Mouse (Mus musculus): Measurements from ENCODE around the gene Il11. TPM values are rescaled to one million over a fixed set of nuclear protein-coding genes. Genes with fewer than 3 reads are reported as not detected.

The Il11 gene
- polyA plus RNA-seq, 1 experiment from 2014 or later = 0.56 TPM

DNA sequence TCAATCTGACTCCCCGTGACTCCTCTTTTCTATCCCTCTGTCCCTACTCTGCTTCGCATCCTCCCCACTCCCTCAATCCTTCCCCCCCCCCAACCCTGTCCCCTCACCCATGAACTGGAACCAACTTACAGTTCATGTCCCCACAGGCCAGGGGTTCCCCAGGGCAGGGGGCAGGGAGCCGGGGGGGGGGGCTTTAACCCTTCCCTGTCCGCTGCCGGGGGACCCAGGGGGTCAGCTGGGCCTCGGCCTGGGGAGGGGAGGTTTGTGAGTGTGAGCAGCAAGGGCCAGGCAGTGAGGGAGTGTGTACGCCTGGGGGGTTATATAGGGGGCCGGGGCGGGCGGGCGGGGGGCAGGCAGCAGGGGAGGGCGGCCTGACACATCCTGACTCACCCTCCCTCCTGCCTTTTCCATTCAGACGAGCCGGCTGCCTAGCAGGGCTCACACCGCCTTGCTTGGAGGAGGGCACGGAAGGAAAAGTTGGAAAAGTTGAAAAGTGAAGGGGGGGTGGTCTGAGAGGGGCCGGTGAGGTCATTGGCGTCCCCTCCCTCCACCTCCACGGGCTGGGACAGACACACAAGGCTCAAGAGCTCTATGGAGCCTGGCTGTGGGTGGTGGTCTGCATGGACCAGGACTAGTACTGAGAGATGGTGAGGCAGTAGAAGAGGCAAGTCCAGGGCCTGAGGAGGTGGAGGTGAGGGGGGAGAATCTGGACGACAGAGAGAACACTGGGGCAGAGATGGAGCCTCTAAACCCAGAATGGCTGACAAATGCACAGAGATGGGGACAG lies 4.6 kb downstream of the Il11 start:
- Histone ChIP-seq H3K4me2 (peak overlapping the region; percentile 52; the same call in 1 of the 2 replicates), H3K9me3 (no peaks in the 10 kb centered on the region), H3K27me3 (peaks cover 91% of the 10 kb centered on the region), H3K4me1 (replicated peaks) (peaks cover 12% of the 10 kb centered on the region), H3K9ac (peak overlapping the region; percentile 65; the same call in 1 of the 2 replicates), H3K27ac (no peak overlapping the region), H3K4me3 (no peak overlapping the region), H3K36me3 (no peaks in the 10 kb centered on the region)
- no peak for ATAC-seq (ENCODE audit: low FRiP score)
- WGBS = 4% methylated on average over 11 of the region's 20 CpGs

- Histone ChIP-seq H3K4me3 (peak overlapping the region; percentile 37), H3K4me1 (replicated peaks) (peaks cover 12% of the 10 kb centered on the region), H3K9me3 (no peaks in the 10 kb centered on the region), H3K36me3 (no peaks in the 10 kb centered on the region), H3K27me3 (peaks cover 85% of the 10 kb centered on the region), H3K4me2 (peak overlapping the region; percentile 52), H3K9ac (peak overlapping the region; percentile 65), H3K27ac (no peak overlapping the region)
- peak; percentile 75 for ATAC-seq (ENCODE audit: low FRiP score)
- under 1% methylated on average over 31 of the region's 56 CpGs for WGBS
Measured at GRCm38 (mm10) chr7:4776861-4777830, 5.5 kb downstream of the Il11 start.

DNA sequence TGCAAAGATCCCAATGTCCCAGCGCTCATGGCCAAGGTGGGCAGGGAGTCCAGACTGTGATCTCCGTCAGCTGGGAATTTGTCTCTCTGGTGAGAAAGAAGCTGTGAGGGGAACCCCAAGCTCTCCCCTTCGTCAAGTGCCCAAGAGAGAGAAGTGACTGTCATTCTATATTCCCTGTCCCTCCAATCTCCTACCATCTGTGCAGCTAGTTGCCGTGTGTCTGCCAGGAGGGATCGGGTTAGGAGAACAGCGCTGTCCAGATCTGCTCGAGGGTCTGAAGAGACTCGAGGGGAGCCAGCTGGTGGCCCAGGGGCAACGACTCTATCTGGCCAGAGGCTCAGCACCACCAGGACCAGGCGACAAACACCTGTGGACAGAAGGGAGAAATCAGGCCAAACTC lies 6.5 kb downstream of the Il11 start:
- Histone ChIP-seq H3K4me2 (no peak overlapping the region), H3K36me3 (no peaks in the 10 kb centered on the region), H3K9ac (no peak overlapping the region), H3K27me3 (peaks cover 75% of the 10 kb centered on the region), H3K9me3 (no peaks in the 10 kb centered on the region), H3K27ac (no peak overlapping the region), H3K4me1 (replicated peaks) (peaks cover 12% of the 10 kb centered on the region), H3K4me3 (no peak overlapping the region)
- no peak for ATAC-seq (ENCODE audit: low FRiP score)
- 55% methylated on average over 10 of the region's 10 CpGs for WGBS

DNA sequence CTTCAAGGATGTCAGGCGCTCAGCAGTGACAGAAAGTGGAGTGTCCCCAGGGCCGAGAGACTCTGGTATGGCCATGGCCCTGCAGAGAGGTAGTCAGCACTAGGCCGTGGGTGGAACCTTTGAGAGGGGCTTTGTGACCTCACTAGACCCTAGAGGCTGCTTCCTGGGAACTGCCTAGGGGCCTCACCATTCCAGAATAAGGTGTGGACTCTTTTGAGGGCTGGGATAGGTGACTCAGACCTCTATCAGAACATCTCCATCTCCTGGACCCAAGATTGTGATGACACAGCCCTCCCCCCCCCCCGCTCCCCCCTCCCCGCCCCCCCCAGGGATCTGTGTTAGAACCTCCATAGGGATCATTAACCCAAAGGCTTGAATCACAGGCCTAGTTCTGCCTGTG lies 11.5 kb downstream of the Il11 start, which contains the start of gene Fam71e2:
Gene Fam71e2 (minus strand): TSS at position 101 of the 400 bp plus-strand sequence.
- no peak within 1 kb of the TSS for H3K4me3 ChIP-seq
- H3K4me2 ChIP-seq = no peak within 1 kb of the TSS
- no peak for ATAC-seq (ENCODE audit: low FRiP score)
- H3K36me3 ChIP-seq = no peaks in the 10 kb centered on the region
- no peaks in the 10 kb centered on the region for H3K4me1 ChIP-seq (replicated peaks)
- H3K27ac ChIP-seq = no peak within 1 kb of the TSS
- H3K9ac ChIP-seq = no peak within 1 kb of the TSS
- no peaks in the 10 kb centered on the region for H3K9me3 ChIP-seq
- peaks cover 26% of the 10 kb centered on the region for H3K27me3 ChIP-seq
- WGBS = 88% methylated on average over 3 of the region's 5 CpGs

GRCm38 (mm10) chr7:4764946-4765710 lies 17.5 kb downstream of the Il11 start:
- H3K4me1 ChIP-seq (replicated peaks) = peaks cover 5% of the 10 kb centered on the region
- no peak overlapping the region for H3K9ac ChIP-seq
- no peak overlapping the region for H3K27ac ChIP-seq
- H3K27me3 ChIP-seq = no peaks in the 10 kb centered on the region
- H3K4me2 ChIP-seq = no peak overlapping the region
- WGBS = 27% methylated on average over 4 of the region's 4 CpGs
- H3K9me3 ChIP-seq = no peaks in the 10 kb centered on the region
- no peak overlapping the region for H3K4me3 ChIP-seq
- no peaks in the 10 kb centered on the region for H3K36me3 ChIP-seq
- ATAC-seq (ENCODE audit: low FRiP score) = no peak

- Histone ChIP-seq H3K27ac (no peak overlapping the region), H3K9me3 (no peaks in the 10 kb centered on the region), H3K4me3 (no peak overlapping the region), H3K9ac (no peak overlapping the region), H3K36me3 (no peaks in the 10 kb centered on the region), H3K4me2 (no peak overlapping the region), H3K4me1 (replicated peaks) (no peaks in the 10 kb centered on the region), H3K27me3 (no peaks in the 10 kb centered on the region)
- ATAC-seq (ENCODE audit: low FRiP score) = no peak
- 50% methylated on average over 1 of the region's 1 CpGs for WGBS
Measured at GRCm38 (mm10) chr7:4759670-4760069, 23.0 kb downstream of the Il11 start.

GRCm38 (mm10) chr7:4752821-4753570 lies 29.7 kb downstream of the Il11 start, which contains the start of gene Cox6b2:
Gene Cox6b2, minus strand, starts transcription at chr7:4753094.
- peak; percentile 93 for ATAC-seq (ENCODE audit: low FRiP score)
- WGBS = 4% methylated on average over 24 of the region's 24 CpGs
- Histone ChIP-seq H3K36me3 (0 out of 2 replicates have a peak, but pooled peaks cover 4% of the 10 kb centered on the region), H3K4me3 (peak within 1 kb of the TSS; percentile 33), H3K27me3 (0 out of 2 replicates have a peak, but pooled peaks cover 17% of the 10 kb centered on the region), H3K27ac (no peak within 1 kb of the TSS), H3K4me2 (peak within 1 kb of the TSS; percentile 51), H3K4me1 (replicated peaks) (peaks cover 22% of the 10 kb centered on the region), H3K9me3 (no peaks in the 10 kb centered on the region), H3K9ac (peak within 1 kb of the TSS; percentile 43; the same call in 1 of the 2 replicates)

DNA sequence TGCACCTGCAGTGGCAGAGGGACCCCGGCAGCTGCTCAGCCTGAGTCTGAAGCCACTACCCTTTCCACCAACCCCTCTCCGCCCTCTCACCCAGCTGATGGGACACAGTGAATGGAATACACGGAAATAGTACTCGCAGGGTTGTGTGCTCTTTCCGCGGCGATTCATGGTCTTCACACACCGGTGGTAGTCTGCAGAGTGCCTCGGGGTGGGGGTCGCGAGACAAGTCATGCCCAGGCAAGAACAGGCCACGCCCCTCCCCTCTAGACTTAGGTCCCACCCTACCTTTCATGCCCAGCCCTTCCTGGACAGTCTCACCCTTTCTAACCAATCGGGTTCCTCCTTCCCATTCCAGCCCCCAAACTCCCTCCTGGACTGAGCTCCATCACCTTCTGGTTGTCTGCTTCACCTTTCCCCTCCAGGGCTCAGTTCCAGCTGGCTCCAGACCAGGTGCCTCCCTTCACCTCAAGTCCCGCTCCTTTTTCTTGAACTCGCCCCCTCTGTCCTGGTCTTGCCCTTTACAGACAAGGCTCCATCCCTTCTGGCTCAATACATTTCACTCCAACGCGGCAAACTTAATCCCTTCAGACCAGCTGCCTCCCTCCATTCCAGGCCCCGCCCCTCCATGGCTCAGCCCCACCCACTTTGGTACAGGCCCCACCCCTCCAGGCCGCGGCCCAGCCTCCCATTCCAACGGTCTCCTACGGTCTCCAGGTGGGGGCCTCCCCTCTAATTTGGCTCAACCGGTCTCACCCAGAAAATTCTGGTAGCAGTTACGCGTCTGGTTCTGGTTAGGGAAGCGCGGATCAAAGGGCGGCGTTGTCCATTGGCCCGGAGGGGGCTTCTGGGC lies 30.5 kb downstream of the Il11 start:
- H3K4me3 ChIP-seq = peak overlapping the region; percentile 33
- WGBS = 3% methylated on average over 30 of the region's 30 CpGs
- H3K9me3 ChIP-seq = no peaks in the 10 kb centered on the region
- peaks cover 8% of the 10 kb centered on the region for H3K36me3 ChIP-seq
- H3K27me3 ChIP-seq = 0 out of 2 replicates have a peak, but pooled peaks cover 17% of the 10 kb centered on the region
- peak overlapping the region; percentile 43; the same call in 1 of the 2 replicates for H3K9ac ChIP-seq
- H3K4me2 ChIP-seq = peak overlapping the region; percentile 51
- peaks cover 22% of the 10 kb centered on the region for H3K4me1 ChIP-seq (replicated peaks)
- ATAC-seq (ENCODE audit: low FRiP score) = peak; percentile 78
- H3K27ac ChIP-seq = no peak overlapping the region

DNA sequence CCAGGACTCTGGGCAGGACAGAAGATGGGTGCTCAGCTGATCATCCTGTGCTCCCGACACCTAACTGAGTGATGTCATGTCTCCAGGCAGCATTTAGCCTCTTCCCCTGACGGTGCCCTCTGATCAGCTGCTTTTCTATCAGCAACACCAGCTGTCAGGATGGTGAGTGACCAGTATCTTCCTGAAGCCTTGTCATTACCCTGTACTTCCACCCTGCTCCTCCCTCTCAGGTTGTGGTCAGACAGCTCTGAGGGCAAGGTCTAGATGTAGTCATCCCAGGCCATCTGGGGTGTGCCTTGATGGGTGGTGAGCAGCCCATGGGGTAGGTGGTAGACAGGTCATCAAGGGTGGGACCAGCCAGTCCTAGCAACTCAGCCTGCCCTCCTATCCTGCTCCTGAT lies 33.5 kb downstream of the Il11 start:
- no peak overlapping the region for H3K4me2 ChIP-seq
- H3K9ac ChIP-seq = no peak overlapping the region
- H3K27ac ChIP-seq = no peak overlapping the region
- H3K4me3 ChIP-seq = no peak overlapping the region
- no peaks in the 10 kb centered on the region for H3K9me3 ChIP-seq
- 91% methylated on average over 2 of the region's 2 CpGs for WGBS
- H3K27me3 ChIP-seq = 0 out of 2 replicates have a peak, but pooled peaks cover 17% of the 10 kb centered on the region
- ATAC-seq (ENCODE audit: low FRiP score) = no peak
- H3K4me1 ChIP-seq (replicated peaks) = peaks cover 41% of the 10 kb centered on the region
- peaks cover 36% of the 10 kb centered on the region for H3K36me3 ChIP-seq

DNA sequence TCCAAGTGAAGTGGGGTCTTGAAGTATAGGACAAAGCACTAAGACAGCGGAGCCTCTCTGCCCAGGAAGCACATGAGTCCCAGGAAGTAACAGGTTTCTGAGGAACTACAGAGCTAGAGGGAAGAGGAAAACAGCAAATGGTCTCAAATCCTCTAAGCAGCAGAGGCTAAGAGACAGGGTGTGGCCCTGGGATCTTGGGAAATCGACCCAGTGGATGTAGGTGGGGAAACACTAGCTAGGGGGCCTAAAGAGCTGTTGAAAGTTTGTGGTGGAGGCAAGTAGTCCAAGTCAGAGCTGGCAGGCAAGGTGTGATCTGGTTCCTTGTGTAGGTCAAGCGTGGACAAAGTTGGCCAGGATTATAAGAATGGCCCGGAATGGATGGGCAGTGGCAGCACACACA lies 34.3 kb downstream of the Il11 start:
- Histone ChIP-seq H3K9ac (no peak overlapping the region), H3K4me2 (no peak overlapping the region), H3K27ac (no peak overlapping the region), H3K36me3 (peaks cover 43% of the 10 kb centered on the region), H3K4me1 (replicated peaks) (peaks cover 45% of the 10 kb centered on the region), H3K9me3 (no peaks in the 10 kb centered on the region), H3K27me3 (0 out of 2 replicates have a peak, but pooled peaks cover 12% of the 10 kb centered on the region), H3K4me3 (no peak overlapping the region)
- ATAC-seq (ENCODE audit: low FRiP score) = no peak
- 82% methylated on average over 4 of the region's 4 CpGs for WGBS

All from hindbrain, embryonic 13.5 days (tissue).